Mouse (Mus musculus) G1E (cell line): ENCODE measurements around the gene Kcnc4. TPM values are rescaled to one million over a fixed set of nuclear protein-coding genes. Genes with fewer than 3 reads are reported as not detected.

Experiments
- ATAC-seq: 2 replicates; pipeline ENCODE4 v1.8.0; 2016; ENCODE audit warnings: mild to moderate bottlenecking; ENCODE audit not compliant: insufficient number of reproducible peaks, poor library complexity, low FRiP score, severe bottlenecking; ENCODE audit errors: extremely low read depth
- DNase-seq: peaks from one replicate; pipeline ENCODE4 v3.0.0; 2012; ENCODE audit warnings: low spot score
- H3K27me3 ChIP-seq: 2 replicates; pipeline ENCODE4 v1.6.1; 2012; ENCODE audit warnings: mild to moderate bottlenecking, low read length, inconsistent platforms; ENCODE audit not compliant: insufficient read depth
- H3K36me3 ChIP-seq: replicated peaks from 2 replicates; pipeline ENCODE3; 2012; ENCODE audit warnings: mild to moderate bottlenecking, inconsistent platforms
- H3K4me1 ChIP-seq: 2 replicates; pipeline ENCODE4 v1.6.1; 2012; ENCODE audit warnings: low read depth, low read length, inconsistent platforms, mixed read lengths; ENCODE audit not compliant: insufficient read depth
- H3K4me3 ChIP-seq: 2 replicates; pipeline ENCODE4 v1.5.1; 2012; ENCODE audit warnings: low read depth, mild to moderate bottlenecking, inconsistent platforms, low read length, moderate library complexity, mixed read lengths
- H3K9me3 ChIP-seq: replicated peaks from 2 replicates; pipeline ENCODE4 v1.6.1; 2012; ENCODE audit warnings: inconsistent platforms
- CTCF ChIP-seq: IDR thresholded peaks from 2 replicates; pipeline ENCODE4 v1.5.1; 2012; ENCODE audit warnings: low read depth, low read length, inconsistent platforms, mixed read lengths
- GATA1 ChIP-seq: IDR thresholded peaks from 2 replicates; pipeline ENCODE4 v1.6.1; 2012; ENCODE audit warnings: borderline replicate concordance, low read length, inconsistent platforms, mixed read lengths
- GATA2 ChIP-seq: IDR thresholded peaks from 2 replicates; pipeline ENCODE4 v1.6.1; 2012; ENCODE audit warnings: low read depth, low read length, inconsistent platforms, borderline replicate concordance
- POLR2AphosphoS5 ChIP-seq: IDR thresholded peaks from 2 replicates; pipeline ENCODE4 v1.6.1; 2012; ENCODE audit warnings: low read depth, low read length, inconsistent platforms; ENCODE audit not compliant: insufficient replicate concordance
- TAL1 ChIP-seq: conservative IDR thresholded peaks from 2 replicates; pipeline ENCODE4 v1.6.1; 2012; ENCODE audit warnings: low read depth, low read length, inconsistent platforms, mixed read lengths
- polyA plus RNA-seq: library from polyadenylated mRNA; stranded (reverse); fragments of >175 nt; gene quantifications from 2 replicates; pipeline ENCODE4 v1.2.3, GENCODE M21; 2012
- total RNA-seq, 2 experiments: library from RNA; stranded (forward) in 1 of 2; stranded (reverse) in 1 of 2; fragments of 200-1000 nt in 1 of 2; fragments of >200 nt in 1 of 2; fragmentation: Nextera tagmentation in 1 of 2; gene quantifications; 2 replicates each; pipeline ENCODE4 v1.2.3; 2014 to 2017

Gene Kcnc4
- not detected in 2 replicates for total RNA-seq (2014; fragmentation: Nextera tagmentation)
- 0.06 and 0.11 TPM in 2 replicates for total RNA-seq (2017)
- polyA plus RNA-seq, result not detected in 2 replicates

- H3K36me3 ChIP-seq, result no peaks in the 10 kb centered on the region
- DNase-seq, result no peak
- H3K27me3 ChIP-seq, result peaks cover 6% of the 10 kb centered on the region; the same call in 1 of the 2 replicates
- no peak for TF ChIP-seq TAL1
- no peak for TF ChIP-seq GATA2
- TF ChIP-seq GATA1, result no peak
- no peak for TF ChIP-seq CTCF
- TF ChIP-seq POLR2AphosphoS5, result no peak
- H3K4me3 ChIP-seq, result peak within 1 kb of the TSS; percentile 9; the same call in 1 of the 2 replicates
- peaks cover 18% of the 10 kb centered on the region for H3K9me3 ChIP-seq
- H3K4me1 ChIP-seq, result no peaks in the 10 kb centered on the region
- ATAC-seq, result no peak
These were observed at the start of gene Kcnc4 for GRCm38 (mm10) chr3:107459196-107459772. Gene Kcnc4, minus strand, starts transcription at chr3:107459552.

GRCm38 (mm10) chr3:107508696-107509095 lies 49.3 kb upstream of the Kcnc4 start:
- no peak for ATAC-seq
- Histone ChIP-seq H3K4me1 (no peaks in the 10 kb centered on the region), H3K4me3 (no peak overlapping the region), H3K9me3 (no peaks in the 10 kb centered on the region), H3K27me3 (peaks cover 4% of the 10 kb centered on the region; the same call in 1 of the 2 replicates), H3K36me3 (no peaks in the 10 kb centered on the region)
- TF ChIP-seq CTCF (no peak), GATA2 (no peak), POLR2AphosphoS5 (no peak), TAL1 (no peak), GATA1 (no peak)
- no peak for DNase-seq

- H3K36me3 ChIP-seq, result no peaks in the 10 kb centered on the region
- H3K27me3 ChIP-seq, result peaks cover 4% of the 10 kb centered on the region; the same call in 1 of the 2 replicates
- H3K9me3 ChIP-seq, result no peaks in the 10 kb centered on the region
- H3K4me1 ChIP-seq, result no peaks in the 10 kb centered on the region
- TF ChIP-seq GATA1, result no peak
- no peak for TF ChIP-seq GATA2
- no peak for TF ChIP-seq POLR2AphosphoS5
- no peak for TF ChIP-seq CTCF
- no peak for TF ChIP-seq TAL1
- ATAC-seq (no peak), DNase-seq (no peak)
- H3K4me3 ChIP-seq, result no peak overlapping the region
These were observed 48.6 kb upstream of the Kcnc4 start for GRCm38 (mm10) chr3:107507966-107508365.

GRCm38 (mm10) chr3:107506531-107506930 lies 47.2 kb upstream of the Kcnc4 start:
- no peaks in the 10 kb centered on the region for H3K9me3 ChIP-seq
- H3K27me3 ChIP-seq, result peaks cover 4% of the 10 kb centered on the region; the same call in 1 of the 2 replicates
- no peak overlapping the region for H3K4me3 ChIP-seq
- ATAC-seq (no peak), DNase-seq (no peak)
- H3K4me1 ChIP-seq, result no peaks in the 10 kb centered on the region
- TF ChIP-seq TAL1 (no peak), POLR2AphosphoS5 (no peak), GATA2 (no peak), GATA1 (no peak), CTCF (no peak)
- H3K36me3 ChIP-seq, result no peaks in the 10 kb centered on the region

- TF ChIP-seq GATA1 (no peak), CTCF (no peak), POLR2AphosphoS5 (no peak), TAL1 (no peak), GATA2 (no peak)
- DNase-seq, result no peak
- H3K27me3 ChIP-seq, result peaks cover 4% of the 10 kb centered on the region; the same call in 1 of the 2 replicates
- ATAC-seq, result no peak
- no peaks in the 10 kb centered on the region for H3K9me3 ChIP-seq
- H3K36me3 ChIP-seq, result no peaks in the 10 kb centered on the region
- H3K4me3 ChIP-seq, result no peak overlapping the region
- H3K4me1 ChIP-seq, result no peaks in the 10 kb centered on the region
These were observed 46.4 kb upstream of the Kcnc4 start for GRCm38 (mm10) chr3:107505464-107506367.

GRCm38 (mm10) chr3:107504542-107504941 lies 45.2 kb upstream of the Kcnc4 start:
- no peaks in the 10 kb centered on the region for H3K4me1 ChIP-seq
- no peak for ATAC-seq
- no peaks in the 10 kb centered on the region for H3K9me3 ChIP-seq
- no peak for DNase-seq
- TF ChIP-seq GATA1, result no peak
- TF ChIP-seq CTCF, result no peak
- TF ChIP-seq POLR2AphosphoS5, result no peak
- H3K36me3 ChIP-seq, result no peaks in the 10 kb centered on the region
- H3K27me3 ChIP-seq, result peaks cover 4% of the 10 kb centered on the region; the same call in 1 of the 2 replicates
- no peak overlapping the region for H3K4me3 ChIP-seq
